Mouse (Mus musculus) MEL (cell line): ENCODE measurements at regions not wholly inside any gene's neighbourhood (a gene's known extent, or its start where the extent isn't known, plus 50 kb on each side); places are given as distances from the start of the nearest gene placed in this dataset.

Experiments used
- CHD2 ChIP-seq: IDR thresholded peaks from 2 replicates; pipeline ENCODE4 v1.6.1; 2011; ENCODE audit warnings: low read length, improper control_type of control experiment
- EP300 ChIP-seq, 2 experiments: IDR thresholded peaks; 2 replicates each; pipeline ENCODE4 v1.6.1; 2011; ENCODE audit warnings: improper control_type of control experiment in 2 of 2, low read length in 2 of 2, low read depth in 1 of 2, mild to moderate bottlenecking in 1 of 2
- MAX ChIP-seq: IDR thresholded peaks from 2 replicates; pipeline ENCODE4 v1.6.1; 2011; ENCODE audit warnings: low read length, improper control_type of control experiment
- MEF2A ChIP-seq: IDR thresholded peaks from 2 replicates; pipeline ENCODE4 v1.6.1; 2014; ENCODE audit warnings: low read depth, mild to moderate bottlenecking, inconsistent platforms, low read length, improper control_type of control experiment; ENCODE audit not compliant: poor library complexity, insufficient replicate concordance, severe bottlenecking; ENCODE audit errors: extremely low read depth
- NELFE ChIP-seq: IDR thresholded peaks from 2 replicates; pipeline ENCODE4 v1.6.1; 2011; ENCODE audit warnings: low read depth, low read length, improper control_type of control experiment
- POLR2A ChIP-seq, 2 experiments: IDR thresholded peaks; 2 replicates each; pipeline ENCODE4 v1.6.1; 2011 to 2012; ENCODE audit warnings: low read length in 2 of 2, mild to moderate bottlenecking in 2 of 2, control low read depth in 1 of 2, improper control_type of control experiment in 1 of 2, low read depth in 1 of 2, moderate library complexity in 1 of 2; ENCODE audit not compliant: control insufficient read depth in 1 of 2, insufficient read depth in 1 of 2, poor library complexity in 1 of 2
- POLR2AphosphoS2 ChIP-seq: IDR thresholded peaks from 2 replicates; pipeline ENCODE4 v1.6.1; 2011; ENCODE audit warnings: low read length, improper control_type of control experiment
- USF1 ChIP-seq: IDR thresholded peaks from 2 replicates; pipeline ENCODE4 v1.6.1; 2014; ENCODE audit warnings: low read depth, mild to moderate bottlenecking, inconsistent platforms, low read length, improper control_type of control experiment, moderate library complexity
- USF2 ChIP-seq, 2 experiments: IDR thresholded peaks; 2 replicates each; pipeline ENCODE4 v1.6.1; 2011 to 2012; ENCODE audit warnings: improper control_type of control experiment in 2 of 2, low read length in 2 of 2, borderline replicate concordance in 1 of 2, inconsistent platforms in 1 of 2, low read depth in 1 of 2, mild to moderate bottlenecking in 1 of 2; ENCODE audit not compliant: insufficient read depth in 1 of 2
- ZMIZ1 ChIP-seq: IDR thresholded peaks from 2 replicates; pipeline ENCODE4 v1.6.1; 2012; ENCODE audit warnings: low read depth, mild to moderate bottlenecking, inconsistent platforms, low read length, improper control_type of control experiment, moderate library complexity

GRCm38 (mm10) chr3:9948114-9948513 lies 139.8 kb upstream of the Gm9833 start:
- TF ChIP-seq CHD2 (no peak), NELFE (no peak), MAX (no peak), USF2 (IDR thresholded peaks at IDR 0.05; ENCODE audit: borderline replicate concordance in 1 of 2, insufficient read depth in 1 of 2, low read depth in 1 of 2, low read length in 2 of 2) (no peak), USF1 (no peak), EP300 (IDR thresholded peaks at IDR 0.05; ENCODE audit: low read depth in 1 of 2, low read length in 2 of 2) (no peak), POLR2AphosphoS2 (no peak), ZMIZ1 (no peak), POLR2A (IDR thresholded peaks at IDR 0.05; ENCODE audit: control insufficient read depth in 1 of 2, insufficient read depth in 1 of 2, low read depth in 1 of 2, low read length in 2 of 2, poor library complexity in 1 of 2) (no peak), MEF2A (no peak)
